Mouse (Mus musculus): ENCODE measurements around the gene Srm. TPM values are rescaled to one million over a fixed set of nuclear protein-coding genes. Genes with fewer than 3 reads are reported as not detected.

Srm gene
- total and polyA plus RNA-seq, 3 experiments = 136 to 640 (median 151) TPM

DNA sequence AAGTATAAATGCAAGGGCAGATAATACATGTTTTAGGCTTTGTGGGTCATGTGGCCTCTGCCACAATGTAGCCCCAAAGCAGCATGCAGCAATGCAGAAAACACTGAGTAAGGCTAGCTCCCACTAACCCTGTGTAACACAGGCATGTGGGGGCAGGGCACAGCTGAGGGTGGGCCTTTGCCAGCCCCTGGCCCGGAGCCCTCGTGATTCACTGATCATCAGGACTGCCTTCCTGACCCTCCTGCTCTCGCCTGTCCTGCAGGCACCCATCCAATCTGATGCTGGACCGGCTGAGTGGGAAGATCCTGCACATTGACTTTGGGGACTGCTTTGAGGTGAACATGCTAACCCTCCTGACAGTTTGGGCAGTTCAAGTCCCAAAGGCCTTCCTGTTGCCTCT lies 42.2 kb upstream of the Srm start:
- dilution Hi-C loops (cut with MboI; ENCODE audit: extremely low pct_ligation_motif_present, extremely low pct_unique_long_range_greater_than_20kb, low sequenced_read_pairs) = no loop called here
- Histone ChIP-seq H3K79me2 (replicated peaks; ENCODE audit: control insufficient read depth, extremely low read depth, insufficient read depth, poor library complexity, severe bottlenecking) (no peaks in the 10 kb centered on the region), H3K36me3 (replicated peaks in 1 of 2; ENCODE audit: control insufficient read depth in 1 of 2, insufficient read depth in 1 of 2, low read length in 1 of 2) (peaks cover 66 to 88% of the 10 kb centered on the region in 2 experiments), H3K4me3 (replicated peaks in 1 of 3; ENCODE audit: low read depth in 2 of 3, low read length in 2 of 3, poor library complexity in 1 of 3) (no peak overlapping the region), H3K9ac (ENCODE audit: insufficient read depth, low read depth) (no peak overlapping the region), H3K4me2 (ENCODE audit: insufficient read depth, low read depth, poor library complexity, severe bottlenecking) (no peak overlapping the region), H3K9me3 (replicated peaks; ENCODE audit: low read length) (no peaks in the 10 kb centered on the region), H3K4me1 (ENCODE audit: control insufficient read depth in 1 of 2, insufficient read depth in 2 of 2) (no peaks in the 10 kb centered on the region), H3K27ac (ENCODE audit: insufficient read depth, low read depth) (no peak overlapping the region), H3K27me3 (replicated peaks) (no peaks in the 10 kb centered on the region)
- DNase-seq (ENCODE audit: extremely low read depth) = no peak
- in situ Hi-C loops (cut with MboI; ENCODE audit: low pct_ligation_motif_present, low pct_unique_long_range_greater_than_20kb, low sequenced_read_pairs) = no loop called here
- TF ChIP-seq EP300 (IDR thresholded peaks at IDR 0.05; ENCODE audit: low read length) (no peak), ZMIZ1 (IDR thresholded peaks at IDR 0.05; ENCODE audit: low read depth, low read length) (no peak), CHD2 (IDR thresholded peaks at IDR 0.05; ENCODE audit: low read length) (no peak), NELFE (IDR thresholded peaks at IDR 0.05; ENCODE audit: low read depth, low read length) (no peak), POLR2AphosphoS2 (IDR thresholded peaks at IDR 0.05; ENCODE audit: low read depth, low read length) (no peak), KAT2A (IDR thresholded peaks at IDR 0.05; ENCODE audit: insufficient replicate concordance, low read length) (no peak), MAX (IDR thresholded peaks at IDR 0.05; ENCODE audit: low read length) (no peak), ETS1 (conservative IDR thresholded peaks at IDR 0.05; ENCODE audit: low read depth, low read length) (no peak), GABPA (IDR thresholded peaks at IDR 0.05; ENCODE audit: insufficient replicate concordance, low read depth, low read length) (no peak), POLR2A (IDR thresholded peaks at IDR 0.05; ENCODE audit: low read depth, low read length) (no peak), E2F4 (IDR thresholded peaks at IDR 0.05; ENCODE audit: insufficient replicate concordance, low read depth, low read length) (no peak), JUND (conservative IDR thresholded peaks at IDR 0.05; ENCODE audit: low read depth, low read length) (no peak)

DNA sequence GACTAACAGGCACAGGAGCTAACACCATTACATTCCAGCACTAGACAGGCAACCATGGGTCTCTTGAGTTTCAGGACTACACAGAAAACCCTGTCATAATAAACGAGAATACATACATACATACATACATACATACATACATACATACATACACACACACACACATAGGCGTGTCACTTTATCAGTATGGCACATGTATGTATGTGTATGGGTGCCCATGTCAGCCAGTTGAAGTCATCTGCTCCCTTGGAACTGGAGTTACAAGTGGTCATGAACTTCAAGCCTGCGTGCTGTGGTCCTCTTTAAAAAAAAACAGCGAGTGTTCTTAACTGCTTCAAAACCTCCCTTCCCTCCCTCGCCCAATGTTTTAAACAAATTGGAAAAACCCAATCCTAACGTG lies 33.5 kb upstream of the Srm start:
- Histone ChIP-seq H3K27me3 (replicated peaks) (no peaks in the 10 kb centered on the region), H3K27ac (ENCODE audit: insufficient read depth, low read depth) (peak overlapping the region; percentile 64), H3K4me2 (ENCODE audit: insufficient read depth, low read depth, poor library complexity, severe bottlenecking) (peak overlapping the region; percentile 67), H3K4me1 (ENCODE audit: control insufficient read depth in 1 of 2, insufficient read depth in 2 of 2) (peaks cover 0 to 8% of the 10 kb centered on the region in 2 experiments; a peak in 2 of 4 replicates), H3K4me3 (replicated peaks in 1 of 3; ENCODE audit: low read depth in 2 of 3, low read length in 2 of 3, poor library complexity in 1 of 3) (peak overlapping the region; percentile 67 to 86 (median 74)), H3K36me3 (replicated peaks in 1 of 2; ENCODE audit: control insufficient read depth in 1 of 2, insufficient read depth in 1 of 2, low read length in 1 of 2) (peaks cover 45 to 70% of the 10 kb centered on the region in 2 experiments), H3K9ac (ENCODE audit: insufficient read depth, low read depth) (peak overlapping the region; percentile 74), H3K79me2 (replicated peaks; ENCODE audit: control insufficient read depth, extremely low read depth, insufficient read depth, poor library complexity, severe bottlenecking) (peaks cover 11% of the 10 kb centered on the region; the same call in 1 of the 2 replicates), H3K9me3 (replicated peaks; ENCODE audit: low read length) (no peaks in the 10 kb centered on the region)
- TF ChIP-seq IRF4 (IDR thresholded peaks at IDR 0.05; ENCODE audit: low read depth, low read length) (no peak), PAX5 (IDR thresholded peaks at IDR 0.05; ENCODE audit: low read length) (no peak), SIN3A (IDR thresholded peaks at IDR 0.05; ENCODE audit: low read length) (no peak), KAT2A (IDR thresholded peaks at IDR 0.05; ENCODE audit: insufficient replicate concordance, low read length) (no peak), ELF1 (IDR thresholded peaks at IDR 0.05; ENCODE audit: low read depth, low read length) (no peak), POLR2A (IDR thresholded peaks at IDR 0.05; ENCODE audit: low read depth, low read length) (no peak), ZC3H11A (IDR thresholded peaks at IDR 0.05; ENCODE audit: low read depth, low read length) (no peak), RAD21 (IDR thresholded peaks at IDR 0.05; ENCODE audit: low read depth, low read length) (no peak), POLR2AphosphoS2 (IDR thresholded peaks at IDR 0.05; ENCODE audit: low read depth, low read length) (no peak), MAZ (IDR thresholded peaks at IDR 0.05; ENCODE audit: low read depth, low read length) (no peak), UBTF (IDR thresholded peaks at IDR 0.05; ENCODE audit: low read depth, low read length) (no peak), MXI1 (IDR thresholded peaks at IDR 0.05; ENCODE audit: low read depth, low read length) (no peak), CTCF (conservative IDR thresholded peaks at IDR 0.05 in 1 of 2, IDR thresholded peaks at IDR 0.05 in 1 of 2; ENCODE audit: low read depth in 2 of 2, low read length in 2 of 2) (no peak), TCF12 (IDR thresholded peaks at IDR 0.05; ENCODE audit: low read depth, low read length) (no peak), MYC (IDR thresholded peaks at IDR 0.05; ENCODE audit: low read depth, low read length) (no peak), NELFE (IDR thresholded peaks at IDR 0.05; ENCODE audit: low read depth, low read length) (no peak), JUND (conservative IDR thresholded peaks at IDR 0.05; ENCODE audit: low read depth, low read length) (no peak), ZMIZ1 (IDR thresholded peaks at IDR 0.05; ENCODE audit: low read depth, low read length) (no peak), USF1 (IDR thresholded peaks at IDR 0.05; ENCODE audit: low read depth, low read length) (no peak)
- in situ Hi-C loops (cut with MboI; ENCODE audit: low pct_ligation_motif_present, low pct_unique_long_range_greater_than_20kb, low sequenced_read_pairs) (no loop called here), dilution Hi-C loops (cut with MboI; ENCODE audit: extremely low pct_ligation_motif_present, extremely low pct_unique_long_range_greater_than_20kb, low sequenced_read_pairs) (no loop called here)
- peak; percentile 25 for DNase-seq (ENCODE audit: extremely low read depth)

All from CH12.LX (cell line).